Mouse (Mus musculus): ENCODE measurements around the gene Med9. TPM values are rescaled to one million over a fixed set of nuclear protein-coding genes. Genes with fewer than 3 reads are reported as not detected.
"Not testable (repeated sequence)": the region's sequence is repeated elsewhere in the genome, so short reads cannot be mapped to it uniquely, and the experiment has no call there.

Gene Med9
- polyA plus RNA-seq, 1 experiment from 2014 or later: 15.8 TPM

GRCm38 (mm10) chr11:59939821-59940220 lies 8.2 kb upstream of the Med9 start:
- no peak for DNase-seq
- ATAC-seq: no peak
- no peak overlapping the region for H3K27ac ChIP-seq (ENCODE audit: low read depth)
- WGBS (ENCODE audit: insufficient replicate concordance): 78% methylated on average over 1 of the region's 1 CpGs
- H3K4me3 ChIP-seq (ENCODE audit: low read depth, low read length): no peak overlapping the region
- H3K4me2 ChIP-seq (ENCODE audit: low read depth, low read length): no peak overlapping the region
- no peak overlapping the region for H3K9ac ChIP-seq (replicated peaks)
- no peaks in the 10 kb centered on the region for H3K27me3 ChIP-seq (ENCODE audit: insufficient read depth, low read length)
- H3K9me3 ChIP-seq (ENCODE audit: low read length): no peaks in the 10 kb centered on the region
- no peak for TF ChIP-seq EP300 (IDR thresholded peaks at IDR 0.05; ENCODE audit: low read depth)
- no peak for TF ChIP-seq CTCF (IDR thresholded peaks at IDR 0.05; ENCODE audit: low read depth)
- peaks cover 17% of the 10 kb centered on the region for H3K4me1 ChIP-seq (ENCODE audit: insufficient read depth)
- no peaks in the 10 kb centered on the region for H3K36me3 ChIP-seq (replicated peaks; ENCODE audit: insufficient read depth, low read length)

GRCm38 (mm10) chr11:59940645-59941044 lies 7.4 kb upstream of the Med9 start:
- no peak for DNase-seq
- 43% methylated on average over 3 of the region's 3 CpGs for WGBS (ENCODE audit: insufficient replicate concordance)
- peak overlapping the region; percentile 56; the same call in 1 of the 2 replicates for H3K27ac ChIP-seq (ENCODE audit: low read depth)
- TF ChIP-seq CTCF (IDR thresholded peaks at IDR 0.05; ENCODE audit: low read depth) (no peak), EP300 (IDR thresholded peaks at IDR 0.05; ENCODE audit: low read depth) (peak; percentile 90)
- H3K27me3 ChIP-seq (ENCODE audit: insufficient read depth, low read length): no peaks in the 10 kb centered on the region
- no peaks in the 10 kb centered on the region for H3K9me3 ChIP-seq (ENCODE audit: low read length)
- no peak overlapping the region for H3K9ac ChIP-seq (replicated peaks)
- H3K36me3 ChIP-seq (replicated peaks; ENCODE audit: insufficient read depth, low read length): no peaks in the 10 kb centered on the region
- peak; percentile 49; the same call in 1 of the 2 replicates for ATAC-seq
- no peak overlapping the region for H3K4me3 ChIP-seq (ENCODE audit: low read depth, low read length)
- H3K4me1 ChIP-seq (ENCODE audit: insufficient read depth): peaks cover 17% of the 10 kb centered on the region
- no peak overlapping the region for H3K4me2 ChIP-seq (ENCODE audit: low read depth, low read length)

- WGBS (ENCODE audit: insufficient replicate concordance): 2% methylated on average over 3 of the region's 3 CpGs
- Histone ChIP-seq H3K4me3 (ENCODE audit: low read depth, low read length) (no peak overlapping the region), H3K4me1 (ENCODE audit: insufficient read depth) (peaks cover 17% of the 10 kb centered on the region), H3K4me2 (ENCODE audit: low read depth, low read length) (peak overlapping the region; percentile 18; the same call in 1 of the 2 replicates), H3K9ac (replicated peaks) (no peak overlapping the region), H3K9me3 (ENCODE audit: low read length) (no peaks in the 10 kb centered on the region), H3K36me3 (replicated peaks; ENCODE audit: insufficient read depth, low read length) (no peaks in the 10 kb centered on the region), H3K27ac (ENCODE audit: low read depth) (peak overlapping the region; percentile 56; the same call in 1 of the 2 replicates), H3K27me3 (ENCODE audit: insufficient read depth, low read length) (no peaks in the 10 kb centered on the region)
- DNase-seq: no peak
- TF ChIP-seq EP300 (IDR thresholded peaks at IDR 0.05; ENCODE audit: low read depth): 0 out of 2 replicates have a peak, but pooled peaks have one; percentile 28
- no peak for TF ChIP-seq CTCF (IDR thresholded peaks at IDR 0.05; ENCODE audit: low read depth)
- ATAC-seq: peak; percentile 59
Observed at GRCm38 (mm10) chr11:59941391-59941790, 6.6 kb upstream of the Med9 start.

GRCm38 (mm10) chr11:59944855-59945254 lies 3.2 kb upstream of the Med9 start:
- peaks cover 32% of the 10 kb centered on the region for H3K4me1 ChIP-seq (ENCODE audit: insufficient read depth)
- H3K9me3 ChIP-seq (ENCODE audit: low read length); H3K27ac ChIP-seq (ENCODE audit: low read depth); DNase-seq; H3K36me3 ChIP-seq (replicated peaks; ENCODE audit: insufficient read depth, low read length); H3K4me3 ChIP-seq (ENCODE audit: low read depth, low read length); H3K4me2 ChIP-seq (ENCODE audit: low read depth, low read length); H3K9ac ChIP-seq (replicated peaks); H3K27me3 ChIP-seq (ENCODE audit: insufficient read depth, low read length); ATAC-seq: not testable (repeated sequence)
- WGBS (ENCODE audit: insufficient replicate concordance): 90% methylated on average over 9 of the region's 10 CpGs

- Histone ChIP-seq H3K36me3 (replicated peaks; ENCODE audit: insufficient read depth, low read length) (no peaks in the 10 kb centered on the region), H3K27me3 (ENCODE audit: insufficient read depth, low read length) (no peaks in the 10 kb centered on the region), H3K4me2 (ENCODE audit: low read depth, low read length) (peak overlapping the region; percentile 92), H3K4me1 (ENCODE audit: insufficient read depth) (peaks cover 15% of the 10 kb centered on the region), H3K9me3 (ENCODE audit: low read length) (no peaks in the 10 kb centered on the region), H3K4me3 (ENCODE audit: low read depth, low read length) (peak overlapping the region; percentile 79), H3K27ac (ENCODE audit: low read depth) (peak overlapping the region; percentile 77), H3K9ac (replicated peaks) (peak overlapping the region; percentile 94)
- 3% methylated on average over 14 of the region's 16 CpGs for WGBS (ENCODE audit: insufficient replicate concordance)
- ATAC-seq: peak; percentile 77
- no peak for TF ChIP-seq CTCF (IDR thresholded peaks at IDR 0.05; ENCODE audit: low read depth)
- no peak for TF ChIP-seq EP300 (IDR thresholded peaks at IDR 0.05; ENCODE audit: low read depth)
- peak; percentile 39 for DNase-seq
Observed at GRCm38 (mm10) chr11:59948401-59948767, 378 bp downstream of the Med9 start.

GRCm38 (mm10) chr11:59952892-59953291 lies 4.9 kb downstream of the Med9 start:
- Histone ChIP-seq H3K27ac (ENCODE audit: low read depth) (no peak overlapping the region), H3K27me3 (ENCODE audit: insufficient read depth, low read length) (no peaks in the 10 kb centered on the region), H3K4me1 (ENCODE audit: insufficient read depth) (peaks cover 10% of the 10 kb centered on the region), H3K4me2 (ENCODE audit: low read depth, low read length) (no peak overlapping the region), H3K36me3 (replicated peaks; ENCODE audit: insufficient read depth, low read length) (0 out of 2 replicates have a peak, but pooled peaks cover 8% of the 10 kb centered on the region), H3K4me3 (ENCODE audit: low read depth, low read length) (no peak overlapping the region), H3K9ac (replicated peaks) (no peak overlapping the region), H3K9me3 (ENCODE audit: low read length) (no peaks in the 10 kb centered on the region)
- ATAC-seq: no peak
- TF ChIP-seq CTCF (IDR thresholded peaks at IDR 0.05; ENCODE audit: low read depth) (no peak), EP300 (IDR thresholded peaks at IDR 0.05; ENCODE audit: low read depth) (no peak)
- 86% methylated on average over 14 of the region's 14 CpGs for WGBS (ENCODE audit: insufficient replicate concordance)
- DNase-seq: no peak

- no peak overlapping the region for H3K4me2 ChIP-seq (ENCODE audit: low read depth, low read length)
- H3K27ac ChIP-seq (ENCODE audit: low read depth): no peak overlapping the region
- H3K4me1 ChIP-seq (ENCODE audit: insufficient read depth): no peaks in the 10 kb centered on the region
- no peak for ATAC-seq
- H3K36me3 ChIP-seq (replicated peaks; ENCODE audit: insufficient read depth, low read length): peaks cover 16% of the 10 kb centered on the region
- 87% methylated on average over 6 of the region's 6 CpGs for WGBS (ENCODE audit: insufficient replicate concordance)
- H3K4me3 ChIP-seq (ENCODE audit: low read depth, low read length): no peak overlapping the region
- no peak overlapping the region for H3K9ac ChIP-seq (replicated peaks)
- no peak for DNase-seq
- H3K9me3 ChIP-seq (ENCODE audit: low read length): no peaks in the 10 kb centered on the region
- TF ChIP-seq CTCF (IDR thresholded peaks at IDR 0.05; ENCODE audit: low read depth): no peak
- no peak for TF ChIP-seq EP300 (IDR thresholded peaks at IDR 0.05; ENCODE audit: low read depth)
- H3K27me3 ChIP-seq (ENCODE audit: insufficient read depth, low read length): no peaks in the 10 kb centered on the region
Observed at GRCm38 (mm10) chr11:59956749-59957148, 8.7 kb downstream of the Med9 start.
